Mouse (Mus musculus) gastrocnemius, postnatal 36 days (tissue): ENCODE measurements around the gene Dpp10. TPM values are rescaled to one million over a fixed set of nuclear protein-coding genes. Genes with fewer than 3 reads are reported as not detected.

ENCODE experiments used
- DNase-seq, 2 experiments: peaks; one replicate each; pipeline ENCODE4 v3.0.0; 2022
- intact Hi-C: fragments of 180-260 bp; cut with DNase I; formaldehyde crosslinking; loops from one replicate; pipeline ENCODE4 v1.15.1; 2025
- total RNA-seq, 2 experiments: library from RNA; stranded (reverse); gene quantifications; 2 replicates each; pipeline ENCODE4 v1.2.3; 2021

Dpp10 gene
- total RNA-seq, 2 experiments from 2014 or later: 0.02 TPM; not detected in 1

GRCm38 (mm10) chr1:123924905-123925304, 120.5 kb downstream of the Dpp10 start:
- intact Hi-C loops: no loop called here

GRCm38 (mm10) chr1:123923907-123924306, 121.5 kb downstream of the Dpp10 start:
- intact Hi-C loops: no loop called here
- DNase-seq: no peak

More at GRCm38 (mm10) chr1:123924905-123925304, 120.5 kb downstream of the Dpp10 start:
- no peak for DNase-seq

GRCm38 (mm10) chr1:123919606-123920005, 125.8 kb downstream of the Dpp10 start:
- no peak for DNase-seq
- intact Hi-C loops: no loop called here

- no peak for DNase-seq
- intact Hi-C loops: no loop called here
These were observed 142.7 kb downstream of the Dpp10 start for GRCm38 (mm10) chr1:123902628-123903027.

GRCm38 (mm10) chr1:123901218-123901617, 144.1 kb downstream of the Dpp10 start:
- no peak for DNase-seq
- intact Hi-C loops: no loop called here

GRCm38 (mm10) chr1:123887243-123887642, 158.1 kb downstream of the Dpp10 start:
- no peak for DNase-seq
- intact Hi-C loops: no loop called here

- intact Hi-C loops: no loop called here
- DNase-seq: no peak
These were observed 198.5 kb downstream of the Dpp10 start for GRCm38 (mm10) chr1:123846881-123847280.

- intact Hi-C loops: no loop called here
- no peak for DNase-seq
These were observed 244.2 kb downstream of the Dpp10 start for GRCm38 (mm10) chr1:123801206-123801605.

GRCm38 (mm10) chr1:123765511-123765910, 279.8 kb downstream of the Dpp10 start:
- intact Hi-C loops: no loop called here
- DNase-seq: no peak

GRCm38 (mm10) chr1:123762272-123762671, 283.1 kb downstream of the Dpp10 start:
- DNase-seq: no peak
- intact Hi-C loops: no loop called here

- intact Hi-C loops: no loop called here
- DNase-seq: no peak
These were observed 289.3 kb downstream of the Dpp10 start for GRCm38 (mm10) chr1:123756055-123756454.

- no peak for DNase-seq
- intact Hi-C loops: no loop called here
These were observed 338.1 kb downstream of the Dpp10 start for GRCm38 (mm10) chr1:123707292-123707691.

GRCm38 (mm10) chr1:123658409-123658808, 386.9 kb downstream of the Dpp10 start:
- no peak for DNase-seq

GRCm38 (mm10) chr1:123656607-123657006, 388.8 kb downstream of the Dpp10 start:
- no peak for DNase-seq
- intact Hi-C loops: no loop called here

More at GRCm38 (mm10) chr1:123658409-123658808, 386.9 kb downstream of the Dpp10 start:
- intact Hi-C loops: no loop called here

- intact Hi-C loops: no loop called here
- no peak for DNase-seq
These were observed 407.5 kb downstream of the Dpp10 start for GRCm38 (mm10) chr1:123637897-123638296.

- DNase-seq: no peak
- intact Hi-C loops: no loop called here
These were observed 417.1 kb downstream of the Dpp10 start for GRCm38 (mm10) chr1:123628268-123628667.

GRCm38 (mm10) chr1:123584857-123585256, 460.5 kb downstream of the Dpp10 start:
- no peak for DNase-seq
- intact Hi-C loops: no loop called here

GRCm38 (mm10) chr1:123580112-123580511, 465.2 kb downstream of the Dpp10 start:
- intact Hi-C loops: no loop called here
- no peak for DNase-seq

- intact Hi-C loops: no loop called here
- no peak for DNase-seq
These were observed 471.6 kb downstream of the Dpp10 start for GRCm38 (mm10) chr1:123573713-123574112.

- DNase-seq: no peak
- intact Hi-C loops: no loop called here
These were observed 502.9 kb downstream of the Dpp10 start for GRCm38 (mm10) chr1:123542496-123542895.

- intact Hi-C loops: no loop called here
- DNase-seq: no peak
These were observed 577.6 kb downstream of the Dpp10 start for GRCm38 (mm10) chr1:123467729-123468128.

- intact Hi-C loops: no loop called here
These were observed 631.2 kb downstream of the Dpp10 start for GRCm38 (mm10) chr1:123414163-123414562.

GRCm38 (mm10) chr1:123351300-123351699, 694.1 kb downstream of the Dpp10 start:
- DNase-seq: no peak
- intact Hi-C loops: no loop called here

More at GRCm38 (mm10) chr1:123414163-123414562, 631.2 kb downstream of the Dpp10 start:
- DNase-seq: no peak
